Mouse (Mus musculus) cerebellum, adult 2 months (tissue): ENCODE results near the gene Prm1.

Experiments
- CTCF ChIP-seq: fragments of 200-500 bp; IDR thresholded peaks from 2 replicates; pipeline ENCODE4 v1.5.1; 2011; ENCODE audit warnings: low read depth, mild to moderate bottlenecking, control low read depth, low read length, moderate library complexity, borderline replicate concordance; ENCODE audit not compliant: insufficient read depth
- POLR2A ChIP-seq: fragments of 200-500 bp; IDR thresholded peaks from 2 replicates; pipeline ENCODE4 v1.6.1; 2011; ENCODE audit warnings: low read length, control low read depth, borderline replicate concordance; ENCODE audit not compliant: insufficient read depth

GRCm38 (mm10) chr16:10783152-10783434 is 22.5 kb downstream of the Prm1 start:
- no peak for TF ChIP-seq POLR2A
- TF ChIP-seq CTCF = no peak
